In genomic region chr16:92822676-92823075, GRCm38 (mm10) we compare ENCODE assay signal across 14 mouse cellular contexts. TPM values are rescaled to one million over a fixed set of nuclear protein-coding genes. Genes with fewer than 3 reads are reported as not detected.
DNase-seq lines count a peak whose midpoint lies in the region; ATAC-seq and TF ChIP-seq lines count a peak whose summit lies in the region.
"Had no signal": no experiment of that assay in that cellular context is flagged by ENCODE, and none has a peak within 500 bp of the region (broad histone marks: within the 10 kb centered on the region; RNA-seq: fewer than 3 reads in every experiment).

No protein-coding gene starts in this region.

- H3K9ac ChIP-seq in heart, embryonic 14.5 days (ENCODE audit: low read length), result no peak overlapping the region
- H3K9ac ChIP-seq in liver, embryonic 14.5 days (replicated peaks), result peak overlapping the region; percentile 68
- H3K9ac ChIP-seq in hindbrain, embryonic 14.5 days, result no peak overlapping the region
- H3K9ac ChIP-seq: limb, embryonic 15.5 days had no signal

- H3K4me2 ChIP-seq in heart, embryonic 14.5 days (ENCODE audit: low read length), result peak overlapping the region; percentile 13; the same call in 1 of the 2 replicates
- H3K4me2 ChIP-seq in liver, embryonic 14.5 days (ENCODE audit: low read depth), result peak overlapping the region; percentile 91
- H3K4me2 ChIP-seq in hindbrain, embryonic 14.5 days (replicated peaks), result no peak overlapping the region
- H3K4me2 ChIP-seq: limb, embryonic 15.5 days had no signal

- H3K27ac ChIP-seq in heart, embryonic 14.5 days (replicated peaks in 1 of 2; ENCODE audit: control insufficient read depth in 1 of 2, insufficient read depth in 1 of 2, low read depth in 2 of 2, low read length in 2 of 2), result no peak overlapping the region
- H3K27ac ChIP-seq in thymus, adult 2 months (ENCODE audit: control insufficient read depth, insufficient read depth, low read length), result peak overlapping the region; percentile 13; the same call in 1 of the 2 replicates
- H3K27ac ChIP-seq in liver, embryonic 14.5 days, result peak overlapping the region; percentile 93
- no peak overlapping the region for H3K27ac ChIP-seq in hindbrain, embryonic 14.5 days
- H3K27ac ChIP-seq: hindbrain, postnatal 0 days; limb, embryonic 15.5 days had no signal

- peaks cover 65% of the 10 kb centered on the region for H3K27me3 ChIP-seq in heart, embryonic 14.5 days (ENCODE audit: control insufficient read depth, insufficient read depth, low read length)
- no peaks in the 10 kb centered on the region; the same call in 1 of the 2 replicates for H3K27me3 ChIP-seq in thymus, adult 2 months (ENCODE audit: control insufficient read depth, insufficient read depth, low read length)
- no peaks in the 10 kb centered on the region for H3K27me3 ChIP-seq in liver, embryonic 14.5 days (ENCODE audit: control insufficient read depth, insufficient read depth, low read length)
- H3K27me3 ChIP-seq in hindbrain, embryonic 14.5 days (ENCODE audit: control insufficient read depth, insufficient read depth, low read length), result no peaks in the 10 kb centered on the region
- H3K27me3 ChIP-seq: Patski had no signal

- H3K36me3 ChIP-seq in heart, embryonic 14.5 days (ENCODE audit: control insufficient read depth, insufficient read depth, low read length), result no peaks in the 10 kb centered on the region
- peaks cover 22% of the 10 kb centered on the region for H3K36me3 ChIP-seq in thymus, adult 2 months (ENCODE audit: control insufficient read depth, insufficient read depth, low read length)
- no peaks in the 10 kb centered on the region for H3K36me3 ChIP-seq in liver, embryonic 14.5 days (replicated peaks; ENCODE audit: control insufficient read depth, insufficient read depth, low read depth)
- H3K36me3 ChIP-seq in hindbrain, embryonic 14.5 days (replicated peaks; ENCODE audit: control insufficient read depth, insufficient read depth), result no peaks in the 10 kb centered on the region
- H3K36me3 ChIP-seq: forebrain, embryonic 10.5 days; limb, embryonic 15.5 days had no signal

- no peak overlapping the region for H3K4me3 ChIP-seq in heart, embryonic 14.5 days (ENCODE audit: control insufficient read depth in 1 of 2, insufficient read depth in 1 of 2, low read depth in 1 of 2, low read length in 2 of 2)
- H3K4me3 ChIP-seq in thymus, adult 2 months (ENCODE audit: control insufficient read depth, insufficient read depth, low read length), result no peak overlapping the region; the same call in 1 of the 2 replicates
- H3K4me3 ChIP-seq in liver, embryonic 14.5 days (ENCODE audit: insufficient read depth in 1 of 2, low read depth in 2 of 2, low read length in 2 of 2), result peak overlapping the region; percentile 31 to 45
- H3K4me3 ChIP-seq in hindbrain, embryonic 14.5 days (replicated peaks; ENCODE audit: low read length), result no peak overlapping the region
- H3K4me3 ChIP-seq: forebrain, embryonic 10.5 days; limb, embryonic 15.5 days had no signal

- peaks cover 8 to 13% of the 10 kb centered on the region in 2 experiments; a peak in 3 of 4 replicates for H3K4me1 ChIP-seq in heart, embryonic 14.5 days (ENCODE audit: control insufficient read depth in 2 of 2, insufficient read depth in 2 of 2, low read length in 2 of 2)
- H3K4me1 ChIP-seq in thymus, adult 2 months (replicated peaks; ENCODE audit: control insufficient read depth, insufficient read depth, low read length), result peaks cover 64% of the 10 kb centered on the region
- peaks cover 57 to 65% of the 10 kb centered on the region in 2 experiments for H3K4me1 ChIP-seq in liver, embryonic 14.5 days (replicated peaks; ENCODE audit: control insufficient read depth in 2 of 2, insufficient read depth in 2 of 2, low read length in 1 of 2)
- H3K4me1 ChIP-seq in hindbrain, embryonic 14.5 days (replicated peaks; ENCODE audit: control insufficient read depth, insufficient read depth, low read length), result no peaks in the 10 kb centered on the region

- TF ChIP-seq CTCF in thymus, adult 2 months (IDR thresholded peaks at IDR 0.05; ENCODE audit: borderline replicate concordance, control insufficient read depth, extremely low read depth, insufficient read depth, low read length, poor library complexity), result no peak
- no peak for TF ChIP-seq CTCF in liver, embryonic 14.5 days (IDR thresholded peaks at IDR 0.05; ENCODE audit: low read depth)

- WGBS in heart, embryonic 14.5 days, result 62% methylated on average over 12 of the region's 12 CpGs
- 47% methylated on average over 12 of the region's 12 CpGs for WGBS in thymus, adult 2 months
- WGBS in liver, embryonic 14.5 days (ENCODE audit: insufficient replicate concordance), result 65% methylated on average over 12 of the region's 12 CpGs
- 83% methylated on average over 12 of the region's 12 CpGs for WGBS in hindbrain, embryonic 14.5 days

- no peak for ATAC-seq in heart, embryonic 14.5 days (ENCODE audit: insufficient number of reproducible peaks, insufficient read depth, low FRiP score, low read depth)
- no peak for ATAC-seq in liver, embryonic 14.5 days (ENCODE audit: insufficient read depth)
- ATAC-seq in hindbrain, embryonic 14.5 days (ENCODE audit: low FRiP score), result no peak
- ATAC-seq: Patski had no signal

- TF ChIP-seq EP300 in liver, embryonic 14.5 days (IDR thresholded peaks at IDR 0.05; ENCODE audit: low read depth), result no peak

- TF ChIP-seq POLR2A in thymus, adult 2 months (IDR thresholded peaks at IDR 0.05; ENCODE audit: control insufficient read depth, extremely low read depth, insufficient read depth, low read length, poor library complexity), result no peak

- no peaks in the 10 kb centered on the region for H3K9me3 ChIP-seq in heart, embryonic 14.5 days (ENCODE audit: control insufficient read depth, low read length)
- H3K9me3 ChIP-seq in liver, embryonic 14.5 days (ENCODE audit: control insufficient read depth, low read length), result no peaks in the 10 kb centered on the region
- no peaks in the 10 kb centered on the region for H3K9me3 ChIP-seq in hindbrain, embryonic 14.5 days (ENCODE audit: control insufficient read depth, low read length)
- H3K9me3 ChIP-seq: forebrain, embryonic 10.5 days; limb, embryonic 15.5 days had no signal

- DNase-seq in heart, adult 11 months, result no peak
- DNase-seq in thymus, adult 2 months, result no peak
- DNase-seq in thymus, postnatal 4 days, result no peak
- DNase-seq in liver, embryonic 14.5 days (ENCODE audit: low read depth in 3 of 3, low spot score in 3 of 3), result no peak
- DNase-seq in hindbrain, embryonic 14.5 days (ENCODE audit: low spot score), result no peak
- DNase-seq in embryo, embryonic 10 days (ENCODE audit: low spot score), result no peak
- DNase-seq: cerebellum, adult 8-10 months; midbrain, embryonic 14.5 days; right cerebral cortex, postnatal 25 days had no signal

RNA-seq across cellular contexts. Expression of gene Runx1, which starts 3.3 kb away (rescaled TPM):
- polyA plus RNA-seq in heart, embryonic 14.5 days (2014; fragmentation: Nextera tagmentation; extraction: Ambion mirVana), result 0.86 and 1.0 TPM in 2 replicates
- polyA plus RNA-seq in thymus, adult 2 months (2012; rRNA removed), result 87.4 and 128 TPM in 2 replicates
- polyA plus RNA-seq in liver, embryonic 14.5 days (2012; rRNA removed), result 2.7 and 3.0 TPM in 2 replicates
- polyA plus RNA-seq in liver, embryonic 14.5 days (2014; fragmentation: Nextera tagmentation; extraction: Ambion mirVana), result 4.4 and 4.5 TPM in 2 replicates
- polyA plus RNA-seq in hindbrain, embryonic 14.5 days (2014; fragmentation: Nextera tagmentation; extraction: Ambion mirVana), result 1.8 and 2.2 TPM in 2 replicates

Comparison
In these comparisons a context has a peak if more than half of its experiments do, and no peak if none do; other contexts are left out.
1. H3K27ac ChIP-seq: peak in thymus, adult 2 months (single experiment) and liver, embryonic 14.5 days (single experiment); none in heart, embryonic 14.5 days (0 of 2) and hindbrain, embryonic 14.5 days (single experiment).
2. H3K4me3 ChIP-seq: peak in liver, embryonic 14.5 days (2 of 2); none in heart, embryonic 14.5 days (0 of 2), thymus, adult 2 months (single experiment) and hindbrain, embryonic 14.5 days (single experiment).
3. RNA of gene Runx1, which starts 3.3 kb away (polyA plus RNA-seq): 87.4 to 128 TPM in thymus, adult 2 months; 2.7 to 4.5 TPM in liver, embryonic 14.5 days, 1.8 to 2.2 TPM in hindbrain, embryonic 14.5 days and 0.86 to 1.0 TPM in heart, embryonic 14.5 days; every median in the first group is over 10 times any median in the second.